Mouse (Mus musculus) midbrain, embryonic 16.5 days (tissue): ENCODE measurements at regions not wholly inside any gene's neighbourhood (a gene's known extent, or its start where the extent isn't known, plus 50 kb on each side); places are given as distances from the start of the nearest gene placed in this dataset.

Experiments
- ATAC-seq: fragments of 200-750 bp; cut with Nextera tagmentation; 2 replicates; pipeline ENCODE4 v1.8.0; 2017; ENCODE audit warnings: moderate TSS enrichment
- H3K27ac ChIP-seq: fragments of 300-500 bp; sonication (generic); 2 replicates; pipeline ENCODE4 v1.5.1; 2014; ENCODE audit warnings: mild to moderate bottlenecking, low read length, mixed read lengths
- H3K27me3 ChIP-seq: fragments of 300-500 bp; sonication (generic); 2 replicates; pipeline ENCODE4 v1.6.1; 2014; ENCODE audit warnings: low read depth, low read length, mixed read lengths; ENCODE audit not compliant: control insufficient read depth, insufficient read depth
- H3K36me3 ChIP-seq: fragments of 300-500 bp; sonication (generic); 2 replicates; pipeline ENCODE4 v1.6.1; 2014; ENCODE audit warnings: mild to moderate bottlenecking, low read length, moderate library complexity, mixed read lengths; ENCODE audit not compliant: control insufficient read depth, insufficient read depth
- H3K4me1 ChIP-seq: fragments of 300-500 bp; sonication (generic); 2 replicates; pipeline ENCODE4 v1.6.1; 2014; ENCODE audit warnings: mild to moderate bottlenecking, low read length, mixed read lengths; ENCODE audit not compliant: control insufficient read depth, insufficient read depth
- H3K4me2 ChIP-seq: fragments of 300-500 bp; sonication (generic); 2 replicates; pipeline ENCODE4 v1.6.1; 2014; ENCODE audit warnings: mild to moderate bottlenecking, low read length, mixed read lengths
- H3K4me3 ChIP-seq: fragments of 300-500 bp; sonication (generic); 2 replicates; pipeline ENCODE4 v1.5.1; 2014; ENCODE audit warnings: low read depth, mild to moderate bottlenecking, low read length, moderate library complexity, mixed read lengths
- H3K9ac ChIP-seq: fragments of 300-500 bp; sonication (generic); 2 replicates; pipeline ENCODE4 v1.6.1; 2014; ENCODE audit warnings: low read depth, low read length, mixed read lengths
- H3K9me3 ChIP-seq: fragments of 300-500 bp; sonication (generic); replicated peaks from 2 replicates; pipeline ENCODE4 v1.6.1; 2014; ENCODE audit warnings: mild to moderate bottlenecking, low read length, mixed read lengths; ENCODE audit not compliant: control insufficient read depth, poor library complexity, severe bottlenecking
- WGBS: fragments of 180-500 bp; shearing (Covaris S2); extraction: QIAGEN DNeasy Blood & Tissue Kit; methylation state at CpG from one replicate; pipeline ENCODE4 v1.1.7; 2014; 5-methylcytosine and 5-hydroxymethylcytosine counted together

DNA sequence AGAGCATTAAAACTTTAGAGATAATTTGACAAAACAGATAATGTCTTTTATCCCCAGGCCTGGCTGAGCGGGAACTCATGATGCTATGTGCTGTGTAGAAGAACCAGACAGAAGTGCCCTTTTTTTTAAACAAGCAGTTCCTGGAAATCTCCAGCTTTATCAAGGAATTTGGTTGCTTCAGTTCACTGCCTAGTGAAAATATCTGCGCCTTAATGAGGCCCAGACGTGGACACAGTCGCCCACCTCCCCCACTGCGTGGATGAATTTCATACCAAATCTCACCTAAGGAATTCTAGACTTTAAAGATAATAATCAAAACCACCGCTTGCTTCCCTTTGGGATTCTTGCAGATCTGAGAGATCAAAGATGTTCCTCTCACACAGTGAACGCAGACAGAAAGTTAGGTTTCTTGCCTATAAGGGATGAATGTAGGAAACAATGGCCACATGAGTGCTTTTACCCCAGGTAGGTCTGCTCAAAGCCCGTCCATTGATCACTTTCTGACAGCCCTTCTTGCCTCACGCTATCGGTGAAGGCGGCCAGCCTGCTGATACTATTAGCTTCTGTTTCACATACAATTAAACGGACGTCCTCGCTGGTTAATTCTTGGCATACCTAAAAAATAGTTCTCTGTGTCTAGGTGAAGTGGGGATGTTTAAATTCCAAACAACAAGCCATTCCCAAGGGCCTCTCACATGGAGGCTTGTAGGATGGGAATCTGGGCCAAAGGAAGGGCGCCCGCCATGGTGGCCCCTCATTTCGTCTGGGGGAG is 159.6 kb downstream of the 1500009L16Rik start:
- no peak overlapping the region for H3K27ac ChIP-seq
- H3K4me2 ChIP-seq: no peak overlapping the region
- no peaks in the 10 kb centered on the region for H3K36me3 ChIP-seq
- no peaks in the 10 kb centered on the region for H3K27me3 ChIP-seq
- no peak overlapping the region for H3K9ac ChIP-seq
- ATAC-seq: no peak
- no peaks in the 10 kb centered on the region for H3K9me3 ChIP-seq
- H3K4me3 ChIP-seq: no peak overlapping the region
- peaks cover 3% of the 10 kb centered on the region; the same call in 1 of the 2 replicates for H3K4me1 ChIP-seq
- 67% methylated on average over 17 of the region's 17 CpGs for WGBS

DNA sequence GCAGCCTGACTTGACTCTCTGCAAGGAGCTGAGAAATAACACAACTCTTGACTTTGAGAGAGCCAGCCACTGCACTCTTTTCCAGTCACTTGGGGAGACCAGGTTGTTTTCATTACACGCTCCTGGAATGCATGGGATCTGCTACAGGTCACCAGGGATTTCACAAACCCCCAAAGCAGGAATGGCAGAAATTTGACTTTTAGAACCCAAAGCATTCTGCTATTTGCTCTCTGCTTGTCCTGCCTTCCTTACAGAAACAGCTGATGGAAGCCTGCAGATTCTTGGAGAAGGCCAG is 160.2 kb downstream of the 1500009L16Rik start:
- no peak overlapping the region for H3K27ac ChIP-seq
- no peaks in the 10 kb centered on the region for H3K36me3 ChIP-seq
- H3K9ac ChIP-seq: no peak overlapping the region
- 83% methylated on average over 1 of the region's 1 CpGs for WGBS
- H3K4me3 ChIP-seq: no peak overlapping the region
- ATAC-seq: no peak
- H3K4me2 ChIP-seq: no peak overlapping the region
- no peaks in the 10 kb centered on the region for H3K9me3 ChIP-seq
- peaks cover 3% of the 10 kb centered on the region; the same call in 1 of the 2 replicates for H3K4me1 ChIP-seq
- H3K27me3 ChIP-seq: no peaks in the 10 kb centered on the region

DNA sequence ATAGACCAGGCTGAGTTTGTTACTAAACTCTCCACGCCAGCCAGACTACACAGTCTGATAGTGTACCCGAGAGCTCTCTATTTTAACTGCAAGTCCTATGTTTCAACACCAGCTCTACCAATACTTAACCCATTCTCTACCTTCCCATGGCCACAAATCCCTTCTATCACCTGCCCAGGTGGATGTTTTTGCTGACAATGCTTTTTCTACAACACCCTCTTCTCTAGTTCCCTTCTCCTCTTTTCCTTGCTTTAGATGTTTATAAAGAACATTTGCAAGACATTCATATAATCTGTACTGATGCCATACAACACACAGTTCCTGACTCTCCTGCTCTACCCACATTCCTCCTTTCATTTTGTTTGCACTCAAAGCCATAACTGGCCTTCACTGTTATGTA is 161.9 kb downstream of the 1500009L16Rik start:
- no peak for ATAC-seq
- H3K4me3 ChIP-seq: no peak overlapping the region
- H3K27me3 ChIP-seq: no peaks in the 10 kb centered on the region
- 90% methylated on average over 2 of the region's 2 CpGs for WGBS
- no peaks in the 10 kb centered on the region for H3K9me3 ChIP-seq
- peaks cover 3% of the 10 kb centered on the region; the same call in 1 of the 2 replicates for H3K4me1 ChIP-seq
- no peak overlapping the region for H3K9ac ChIP-seq
- no peaks in the 10 kb centered on the region for H3K36me3 ChIP-seq
- H3K4me2 ChIP-seq: no peak overlapping the region
- no peak overlapping the region for H3K27ac ChIP-seq

DNA sequence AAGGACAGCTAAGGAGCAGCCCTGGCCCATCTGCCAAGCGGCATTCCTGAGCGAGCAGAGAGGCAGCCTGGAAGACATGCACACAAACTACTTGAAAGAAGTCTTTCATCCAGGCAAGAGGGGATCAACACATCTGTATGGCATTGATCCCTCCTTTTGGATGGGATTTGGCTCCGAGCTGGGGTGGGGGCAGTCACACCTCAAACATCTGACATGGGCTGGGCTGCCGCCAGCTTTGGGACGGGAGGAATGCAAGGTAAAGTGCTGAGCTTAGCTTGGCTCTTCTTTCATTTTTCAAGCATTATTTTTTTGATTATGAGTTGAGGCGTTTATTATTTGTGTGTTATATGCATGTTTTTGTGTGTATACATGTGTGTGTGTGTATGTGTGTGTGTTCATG is 165.9 kb downstream of the 1500009L16Rik start:
- 77% methylated on average over 6 of the region's 6 CpGs for WGBS
- no peak overlapping the region for H3K27ac ChIP-seq
- H3K9me3 ChIP-seq: no peaks in the 10 kb centered on the region
- no peak overlapping the region for H3K4me2 ChIP-seq
- H3K4me1 ChIP-seq: no peaks in the 10 kb centered on the region
- no peak overlapping the region for H3K9ac ChIP-seq
- ATAC-seq: no peak
- H3K36me3 ChIP-seq: no peaks in the 10 kb centered on the region
- no peak overlapping the region for H3K4me3 ChIP-seq
- H3K27me3 ChIP-seq: no peaks in the 10 kb centered on the region

DNA sequence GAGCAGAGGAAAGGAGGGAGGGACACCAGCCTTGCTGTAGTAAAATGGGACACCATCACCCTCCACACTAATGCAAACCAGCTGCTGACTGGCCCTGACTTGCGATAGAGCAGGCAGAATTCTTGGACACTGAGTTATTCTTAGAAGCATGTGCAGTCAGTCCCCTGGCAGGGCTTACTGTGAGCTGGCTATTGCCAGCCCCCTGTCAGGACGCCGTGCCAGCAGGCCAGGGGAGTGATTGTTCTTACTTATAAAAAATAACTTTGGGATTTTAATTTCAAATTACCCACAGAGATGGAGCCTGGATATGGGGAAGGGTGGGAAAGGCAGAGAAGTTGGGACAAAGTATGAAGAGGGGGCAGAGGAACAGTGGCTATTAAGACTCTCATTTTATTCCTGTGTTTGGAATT is 173.1 kb downstream of the 1500009L16Rik start:
- H3K36me3 ChIP-seq: no peaks in the 10 kb centered on the region
- no peaks in the 10 kb centered on the region for H3K27me3 ChIP-seq
- no peaks in the 10 kb centered on the region for H3K4me1 ChIP-seq
- no peak overlapping the region for H3K9ac ChIP-seq
- ATAC-seq: no peak
- no peak overlapping the region for H3K4me2 ChIP-seq
- H3K4me3 ChIP-seq: no peak overlapping the region
- 59% methylated on average over 3 of the region's 3 CpGs for WGBS
- no peak overlapping the region for H3K27ac ChIP-seq
- H3K9me3 ChIP-seq: no peaks in the 10 kb centered on the region

DNA sequence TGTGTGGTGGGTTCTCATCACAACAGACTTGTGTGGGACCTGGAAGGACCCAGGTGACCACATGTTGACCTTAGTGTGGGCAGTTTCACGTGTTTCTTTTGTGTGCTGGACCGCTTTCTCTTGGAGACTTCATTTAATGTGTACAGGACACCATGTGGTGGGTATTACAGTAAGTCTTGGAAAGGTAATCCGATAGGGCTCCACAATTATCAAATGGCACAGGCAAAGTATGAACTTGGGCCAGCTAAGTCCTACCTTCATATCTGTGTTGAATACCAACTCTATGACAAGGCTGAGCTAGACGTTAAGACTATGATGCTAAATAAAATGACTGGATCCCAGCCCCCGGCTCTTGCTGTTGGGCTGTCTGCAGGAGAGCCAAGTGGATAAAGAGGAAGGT is 173.5 kb downstream of the 1500009L16Rik start:
- Histone ChIP-seq H3K4me1 (no peaks in the 10 kb centered on the region), H3K4me2 (no peak overlapping the region), H3K27me3 (no peaks in the 10 kb centered on the region), H3K9me3 (no peaks in the 10 kb centered on the region), H3K9ac (no peak overlapping the region), H3K27ac (no peak overlapping the region), H3K36me3 (no peaks in the 10 kb centered on the region), H3K4me3 (no peak overlapping the region)
- 87% methylated on average over 5 of the region's 5 CpGs for WGBS
- no peak for ATAC-seq

DNA sequence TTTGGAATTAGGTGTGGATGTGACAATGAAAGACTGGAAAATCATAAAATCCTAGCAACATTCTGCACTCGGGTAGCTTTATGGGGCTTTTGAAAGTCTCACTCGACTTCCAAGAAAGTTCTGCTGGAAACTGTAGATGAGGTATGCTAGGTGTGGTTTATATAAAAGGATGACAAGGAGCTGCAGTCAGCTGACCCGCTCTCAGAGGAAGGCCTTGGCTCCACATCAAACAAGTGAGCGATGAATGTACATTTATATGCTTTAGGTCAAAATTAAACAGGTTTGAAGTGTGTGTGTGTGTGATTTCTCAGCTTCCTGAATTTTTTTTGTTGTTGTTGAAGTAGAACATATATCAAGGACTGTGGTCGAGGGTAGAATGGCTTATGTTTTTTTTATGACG is 174.9 kb downstream of the 1500009L16Rik start:
- ATAC-seq: no peak

DNA sequence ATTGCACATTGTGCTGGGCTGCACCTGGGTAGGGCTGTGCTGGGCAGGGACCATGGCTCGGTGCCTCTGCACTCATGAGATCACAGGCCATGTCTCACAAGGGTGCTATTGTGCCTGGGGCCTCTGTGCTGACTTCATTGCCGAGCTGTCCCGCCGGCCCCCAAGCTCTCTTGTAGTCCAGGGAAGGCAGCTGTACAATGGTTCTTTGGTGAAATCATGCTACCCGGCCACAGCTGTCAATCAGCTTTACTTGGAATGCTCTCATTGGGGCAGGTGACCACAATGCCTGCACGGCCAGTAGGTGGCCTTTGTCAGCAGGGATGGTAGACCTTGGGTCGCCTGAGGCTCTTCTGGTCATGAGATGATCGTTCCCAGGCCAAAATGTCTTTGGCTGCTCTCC is 184.1 kb downstream of the 1500009L16Rik start:
- WGBS: 50% methylated on average over 8 of the region's 8 CpGs

More for the DNA sequence above, 174.9 kb downstream of the 1500009L16Rik start:
- no peak overlapping the region for H3K9ac ChIP-seq
- H3K4me2 ChIP-seq: no peak overlapping the region
- no peaks in the 10 kb centered on the region for H3K27me3 ChIP-seq
- H3K36me3 ChIP-seq: no peaks in the 10 kb centered on the region
- 83% methylated on average over 6 of the region's 6 CpGs for WGBS
- no peak overlapping the region for H3K4me3 ChIP-seq
- no peaks in the 10 kb centered on the region for H3K9me3 ChIP-seq
- H3K27ac ChIP-seq: no peak overlapping the region
- no peaks in the 10 kb centered on the region for H3K4me1 ChIP-seq

DNA sequence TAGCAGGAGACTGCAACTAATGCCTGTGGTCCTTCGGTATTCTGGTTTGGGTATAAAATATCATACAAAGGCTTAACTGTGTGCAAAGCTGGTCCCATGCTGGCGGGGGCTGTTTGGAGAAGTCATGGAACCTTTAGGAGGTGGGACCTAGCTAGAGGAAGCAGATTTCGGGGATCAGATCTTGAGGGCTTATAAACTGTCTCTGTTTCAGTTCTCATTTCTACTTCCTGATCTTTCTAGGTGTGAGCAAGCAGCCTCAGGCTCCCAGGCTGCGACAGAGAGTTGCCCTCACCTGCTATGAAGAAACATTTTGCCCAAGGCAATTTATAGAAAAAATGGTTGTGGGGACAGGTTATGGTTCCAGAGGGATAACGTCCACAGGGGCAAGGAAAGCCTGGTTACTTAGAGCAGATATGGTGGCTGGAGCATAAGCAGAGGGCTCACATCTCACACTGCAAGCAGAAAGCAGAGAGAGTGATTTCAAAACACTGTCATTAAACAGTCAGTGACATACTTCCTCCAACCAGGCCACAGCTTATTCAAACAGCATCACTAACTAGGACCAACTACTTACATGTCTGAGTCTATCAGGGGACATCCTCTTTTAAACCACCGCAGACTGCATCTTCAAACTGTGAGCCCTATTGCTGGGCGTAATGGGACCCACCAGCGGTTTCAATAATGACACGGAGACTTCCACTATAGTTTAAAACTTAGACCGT is 188.1 kb downstream of the 1500009L16Rik start:
- no peaks in the 10 kb centered on the region for H3K27me3 ChIP-seq
- no peak for ATAC-seq
- no peaks in the 10 kb centered on the region for H3K9me3 ChIP-seq
- peaks cover 13% of the 10 kb centered on the region for H3K4me1 ChIP-seq
- no peak overlapping the region for H3K4me2 ChIP-seq
- 92% methylated on average over 10 of the region's 10 CpGs for WGBS
- H3K27ac ChIP-seq: no peak overlapping the region
- H3K4me3 ChIP-seq: no peak overlapping the region
- no peak overlapping the region for H3K9ac ChIP-seq
- no peaks in the 10 kb centered on the region for H3K36me3 ChIP-seq

More for the DNA sequence above, 184.1 kb downstream of the 1500009L16Rik start:
- H3K27ac ChIP-seq: no peak overlapping the region
- no peak overlapping the region for H3K4me3 ChIP-seq
- H3K9me3 ChIP-seq: no peaks in the 10 kb centered on the region
- no peaks in the 10 kb centered on the region for H3K36me3 ChIP-seq
- no peak for ATAC-seq
- no peaks in the 10 kb centered on the region for H3K4me1 ChIP-seq
- no peak overlapping the region for H3K4me2 ChIP-seq
- H3K27me3 ChIP-seq: no peaks in the 10 kb centered on the region
- no peak overlapping the region for H3K9ac ChIP-seq
